Comparison of ENCODE assay signal across 19 mouse cellular contexts in genomic region chr3:146286118-146286517, GRCm38 (mm10).
DNase-seq lines count a peak whose midpoint lies in the region; ATAC-seq lines count a peak whose summit lies in the region.
"Had no signal": no experiment of that assay in that cellular context is flagged by ENCODE, and none has a peak within 500 bp of the region (broad histone marks: within the 10 kb centered on the region; RNA-seq: fewer than 3 reads in every experiment).

No protein-coding gene starts in this region.

- no peak overlapping the region for H3K4me2 ChIP-seq in heart, embryonic 15.5 days
- no peak overlapping the region for H3K4me2 ChIP-seq in neural tube, embryonic 15.5 days
- H3K4me2 ChIP-seq: embryonic facial prominence, embryonic 13.5 days; forebrain, embryonic 13.5 days; hindbrain, embryonic 14.5 days; intestine, embryonic 15.5 days had no signal

- 43% methylated on average over 4 of the region's 4 CpGs for WGBS in heart, embryonic 15.5 days
- 40% methylated on average over 4 of the region's 4 CpGs for WGBS in neural tube, embryonic 15.5 days

- ATAC-seq in frontal cortex, adult (ENCODE audit: low TSS enrichment): peak; percentile 81
- no peak for ATAC-seq in heart, embryonic 15.5 days (replicated peaks; ENCODE audit: insufficient number of reproducible peaks, insufficient read depth, low FRiP score, low read depth)
- ATAC-seq in neural tube, embryonic 15.5 days (ENCODE audit: low FRiP score): 0 out of 2 replicates have a peak, but pooled peaks have one; percentile 31
- ATAC-seq: activated CD4-positive, CD25-positive, alpha-beta regulatory T cell, adult 4 months; forebrain, embryonic 13.5 days; intestine, embryonic 15.5 days; Patski had no signal

- no peak overlapping the region for H3K9ac ChIP-seq in heart, embryonic 15.5 days
- H3K9ac ChIP-seq in neural tube, embryonic 15.5 days (replicated peaks): no peak overlapping the region
- H3K9ac ChIP-seq: embryonic facial prominence, embryonic 13.5 days; forebrain, embryonic 13.5 days; hindbrain, embryonic 14.5 days; intestine, embryonic 15.5 days had no signal

- no peaks in the 10 kb centered on the region for H3K9me3 ChIP-seq in heart, embryonic 15.5 days (replicated peaks)
- no peaks in the 10 kb centered on the region for H3K9me3 ChIP-seq in neural tube, embryonic 15.5 days (replicated peaks)
- H3K9me3 ChIP-seq: embryonic facial prominence, embryonic 13.5 days; forebrain, embryonic 13.5 days; hindbrain, embryonic 10.5 days; intestine, embryonic 15.5 days had no signal

- DNase-seq in frontal cortex, postnatal 14 days (ENCODE audit: low spot score in 2 of 2): no peak
- DNase-seq in heart, adult 11 months: no peak
- no peak for DNase-seq in neural tube, embryonic 10.5 days (ENCODE audit: extremely low spot score, low spot score)
- DNase-seq in thymus, postnatal 0 days (ENCODE audit: low spot score): no peak
- DNase-seq: adrenal gland, postnatal 14 days; cerebellum, adult 18-20 months; cerebellum, adult 9-11 months; cerebellum, postnatal 36 days; gastrocnemius, postnatal 10 days had no signal

- no peaks in the 10 kb centered on the region for H3K27me3 ChIP-seq in heart, embryonic 15.5 days
- no peaks in the 10 kb centered on the region for H3K27me3 ChIP-seq in neural tube, embryonic 15.5 days (replicated peaks)
- H3K27me3 ChIP-seq: embryonic facial prominence, embryonic 13.5 days; forebrain, embryonic 13.5 days; intestine, embryonic 15.5 days; Patski had no signal

- H3K4me3 ChIP-seq in heart, embryonic 15.5 days: no peak overlapping the region
- no peak overlapping the region for H3K4me3 ChIP-seq in neural tube, embryonic 15.5 days (replicated peaks)
- H3K4me3 ChIP-seq: embryonic facial prominence, embryonic 13.5 days; forebrain, embryonic 13.5 days; hindbrain, embryonic 10.5 days; intestine, embryonic 15.5 days had no signal

- peak overlapping the region; percentile 59 for H3K27ac ChIP-seq in heart, embryonic 15.5 days
- no peak overlapping the region for H3K27ac ChIP-seq in neural tube, embryonic 15.5 days (replicated peaks)
- H3K27ac ChIP-seq: embryonic facial prominence, embryonic 13.5 days; forebrain, embryonic 13.5 days; hindbrain, embryonic 10.5 days; hindbrain, embryonic 14.5 days; intestine, embryonic 15.5 days had no signal

- peaks cover 11% of the 10 kb centered on the region for H3K36me3 ChIP-seq in heart, embryonic 15.5 days
- no peaks in the 10 kb centered on the region for H3K36me3 ChIP-seq in neural tube, embryonic 15.5 days
- H3K36me3 ChIP-seq: embryonic facial prominence, embryonic 13.5 days; hindbrain, embryonic 10.5 days; intestine, embryonic 15.5 days had no signal

- H3K4me1 ChIP-seq in heart, embryonic 15.5 days (replicated peaks): peaks cover 31% of the 10 kb centered on the region
- peaks cover 3% of the 10 kb centered on the region; the same call in 1 of the 2 replicates for H3K4me1 ChIP-seq in neural tube, embryonic 15.5 days
- H3K4me1 ChIP-seq: embryonic facial prominence, embryonic 13.5 days; forebrain, embryonic 13.5 days; hindbrain, embryonic 10.5 days; intestine, embryonic 15.5 days had no signal
